Mouse (Mus musculus): ENCODE results near the gene Mmp20. TPM values are rescaled to one million over a fixed set of nuclear protein-coding genes. Genes with fewer than 3 reads are reported as not detected.

Mmp20 gene
- polyA plus RNA-seq (2017; shearing (Covaris generic)): not detected

DNA sequence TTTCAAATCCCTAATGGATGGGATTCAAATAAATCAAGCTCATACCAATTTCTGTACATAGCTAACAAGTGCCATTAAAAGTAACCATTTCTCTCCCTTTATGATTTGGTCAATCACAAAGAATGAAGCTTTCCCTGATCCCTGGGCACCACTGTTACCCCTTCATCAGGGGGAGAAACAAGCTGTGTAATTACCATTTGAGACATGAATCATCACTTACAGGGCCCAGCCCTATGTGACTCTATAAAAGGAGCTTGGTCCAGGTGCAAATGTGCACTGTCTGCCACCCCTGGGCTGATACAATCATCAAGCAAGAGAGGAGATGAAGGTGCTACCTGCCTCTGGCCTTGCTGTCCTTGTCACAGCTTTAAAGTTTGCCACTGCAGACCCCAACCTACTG, at the start of gene Mmp20:
Mmp20 (plus strand) TSS at position 301 of the 400 bp plus-strand sequence.

DNA sequence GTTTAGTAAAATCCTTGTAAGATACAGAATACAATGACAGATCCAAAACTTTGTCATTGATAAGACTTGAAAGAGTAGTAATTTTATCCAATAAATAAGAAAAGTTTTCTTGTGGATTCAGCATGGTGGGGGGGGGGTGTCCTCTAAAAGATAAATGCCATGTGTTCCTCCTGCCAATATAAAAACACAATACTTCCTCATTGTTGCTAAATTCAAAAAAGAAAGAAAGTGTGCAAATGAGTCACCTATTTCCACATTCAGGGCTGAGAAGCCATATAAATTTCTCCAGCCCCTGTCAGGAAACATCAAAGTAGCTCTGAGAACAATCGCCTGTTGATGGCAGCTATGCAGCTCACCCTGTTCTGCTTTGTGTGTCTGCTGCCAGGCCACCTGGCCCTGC, 63.8 kb downstream of the Mmp20 start, which contains the start of gene Mmp7:
Mmp7 (plus strand) TSS at position 301 of the 400 bp plus-strand sequence.

Other genes starting within 250 kb of the Mmp20 start
- not detected for gene Mmp1b, start 240.2 kb upstream of the Mmp20 start, polyA plus RNA-seq (2017; shearing (Covaris generic))
- gene Mmp3, start 182.4 kb upstream of the Mmp20 start, polyA plus RNA-seq (2017; shearing (Covaris generic)): not detected
- 4.6 TPM for gene Mmp10, start 125.9 kb upstream of the Mmp20 start, polyA plus RNA-seq (2017; shearing (Covaris generic))
- not detected for gene Mmp8, start 69.8 kb upstream of the Mmp20 start, polyA plus RNA-seq (2017; shearing (Covaris generic))
- gene Mmp27, start 56.8 kb upstream of the Mmp20 start, polyA plus RNA-seq (2017; shearing (Covaris generic)): not detected
- not detected for gene Mmp7, start 63.9 kb downstream of the Mmp20 start, polyA plus RNA-seq (2017; shearing (Covaris generic))
- 293 TPM for gene Tmem123, start 135.8 kb downstream of the Mmp20 start, polyA plus RNA-seq (2017; shearing (Covaris generic))
- gene Birc2, start 208.8 kb downstream of the Mmp20 start, polyA plus RNA-seq (2017; shearing (Covaris generic)): 143 TPM
- gene Birc3, start 245.0 kb downstream of the Mmp20 start, polyA plus RNA-seq (2017; shearing (Covaris generic)): 243 TPM

Measured in effector memory CD4-positive, alpha-beta T cell, adult 5 months (primary cell).